Mouse (Mus musculus): ENCODE results near the gene Pik3cd.

GRCm38 (mm10) chr4:149665692-149666090, 36.7 kb downstream of the Pik3cd start:
- no peak for TF ChIP-seq CTCF (IDR thresholded peaks at IDR 0.05; ENCODE audit: extremely low read depth, insufficient read length, insufficient replicate concordance, low read depth, low read length)
- no peak for TF ChIP-seq POLR2A (IDR thresholded peaks at IDR 0.05; ENCODE audit: low read depth, low read length)
